Mouse (Mus musculus): ENCODE data around the gene Clpb. TPM values are rescaled to one million over a fixed set of nuclear protein-coding genes. Genes with fewer than 3 reads are reported as not detected.
"Not testable (repeated sequence)": the region's sequence is repeated elsewhere in the genome, so short reads cannot be mapped to it uniquely, and the experiment has no call there.

The Clpb gene
- 49.5 TPM for polyA plus RNA-seq (2021)

DNA sequence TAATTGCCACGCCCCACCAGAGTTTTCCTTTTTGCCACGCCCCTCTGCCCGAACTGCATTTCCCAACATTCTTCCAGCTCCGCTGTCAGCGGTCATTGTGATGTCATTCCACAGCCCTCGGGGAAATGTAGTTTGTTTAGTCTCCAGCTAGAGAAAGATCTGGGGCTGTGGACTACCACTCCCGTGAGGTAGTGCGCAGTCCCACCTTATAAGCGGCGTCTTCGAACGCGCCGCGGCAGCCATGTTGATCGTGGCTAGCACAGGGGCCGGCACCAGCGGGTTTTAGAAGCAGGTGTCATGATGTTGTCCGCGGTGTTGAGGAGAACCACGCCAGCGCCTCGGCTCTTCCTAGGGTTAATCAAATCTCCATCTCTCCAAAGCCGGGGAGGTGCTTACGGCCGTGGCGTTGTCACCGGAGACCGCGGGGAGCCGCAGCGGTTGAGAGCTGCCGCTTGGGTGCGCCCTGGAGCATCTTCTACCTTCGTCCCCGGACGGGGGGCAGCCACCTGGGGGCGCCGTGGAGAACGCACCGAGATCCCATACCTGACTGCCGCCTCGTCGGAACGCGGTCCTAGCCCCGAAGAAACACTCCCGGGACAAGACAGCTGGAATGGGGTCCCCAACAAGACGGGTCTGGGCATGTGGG is at the start of gene Clpb:
Gene Clpb, plus strand, starts transcription at position 120 of the 646 bp plus-strand sequence.
- no peaks in the 10 kb centered on the region for H3K27me3 ChIP-seq
- DNase-seq (ENCODE audit: low read depth, low spot score), result peak; percentile 90
- peak; percentile 88 for ATAC-seq
- ChIA-PET CTCF (interaction anchor here (0.6 to 3.9 kb wide), 8 partner anchors 10 to 227 kb away, joined by 3 to 26 read pairs (median 3); no protein-coding TSS in a partner anchor), POLR2A (no interaction called here)
- TF ChIP-seq CTCF (IDR thresholded peaks at IDR 0.05), result peak; percentile 100
- in situ Hi-C loops (cut with MboI; ENCODE audit: low pct_unique_long_range_greater_than_20kb), result loop anchor here (5.0 to 25.0 kb wide), 4 partner anchors 241 to 749 kb away; partner anchors contain the start of genes Lamtor1 and Tomt

DNA sequence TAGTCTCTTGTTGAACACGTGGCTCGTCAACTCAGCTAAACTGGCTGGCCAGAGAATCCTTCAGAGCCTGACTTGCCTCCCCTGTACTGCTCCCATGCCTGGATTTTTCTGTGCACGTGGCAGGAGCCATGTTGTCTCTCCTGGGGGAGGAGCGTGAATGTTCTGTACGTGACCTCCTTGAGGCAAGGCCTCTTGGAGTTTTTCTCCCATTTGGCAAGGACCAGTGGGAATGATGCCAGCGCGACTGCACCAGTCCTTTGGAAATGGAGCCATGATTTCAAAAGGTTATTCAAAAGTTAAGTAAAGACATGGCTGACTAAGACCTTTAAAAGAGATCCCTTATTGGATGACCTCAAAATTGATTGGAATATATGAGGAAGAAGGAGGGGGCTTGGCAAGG is 48.0 kb upstream of the Clpb start:
- ChIA-PET CTCF (no interaction called here), POLR2A (no interaction called here)
- TF ChIP-seq CTCF (IDR thresholded peaks at IDR 0.05), result no peak
- H3K27me3 ChIP-seq, result no peaks in the 10 kb centered on the region
- DNase-seq (ENCODE audit: low read depth, low spot score) (no peak), ATAC-seq (no peak)
- in situ Hi-C loops (cut with MboI; ENCODE audit: low pct_unique_long_range_greater_than_20kb), result no loop called here

DNA sequence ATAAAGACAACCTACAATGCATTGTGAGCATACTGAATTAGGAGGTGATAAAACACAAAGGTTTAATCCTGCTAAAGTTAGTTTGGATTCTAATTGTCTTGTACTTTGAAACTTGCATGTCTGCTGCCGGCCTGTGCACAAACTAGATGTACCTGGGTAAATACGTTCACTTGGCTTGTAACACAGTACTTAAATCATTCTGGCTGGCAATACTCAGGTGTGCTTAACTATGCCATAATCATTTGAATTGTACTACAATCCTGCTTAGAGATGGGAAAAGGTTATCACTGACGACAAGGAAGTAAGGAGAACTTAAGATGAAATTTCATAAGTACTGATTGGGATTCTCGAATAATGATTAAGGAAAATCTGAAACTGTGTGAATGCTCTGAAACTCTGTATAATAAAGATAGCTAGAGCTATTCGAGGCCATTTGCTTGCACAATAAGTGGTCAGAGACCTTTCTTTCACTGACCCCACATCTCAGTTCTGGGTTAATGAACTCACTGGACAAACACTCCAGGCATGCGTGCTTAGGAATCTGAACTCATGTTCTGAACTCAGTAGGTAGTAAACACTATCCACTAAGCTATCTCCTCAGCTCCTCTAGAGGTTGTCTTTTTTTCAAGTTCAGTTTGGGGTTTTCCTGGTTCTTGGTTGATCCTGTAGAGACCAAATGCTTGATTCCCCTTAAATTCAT is 47.1 kb upstream of the Clpb start:
- H3K27me3 ChIP-seq, result no peaks in the 10 kb centered on the region
- no peak for TF ChIP-seq CTCF (IDR thresholded peaks at IDR 0.05)
- ATAC-seq, result no peak
- POLR2A ChIA-PET, result no interaction called here
- CTCF ChIA-PET, result no interaction called here
- in situ Hi-C loops (cut with MboI; ENCODE audit: low pct_unique_long_range_greater_than_20kb), result no loop called here
- no peak for DNase-seq (ENCODE audit: low read depth, low spot score)

DNA sequence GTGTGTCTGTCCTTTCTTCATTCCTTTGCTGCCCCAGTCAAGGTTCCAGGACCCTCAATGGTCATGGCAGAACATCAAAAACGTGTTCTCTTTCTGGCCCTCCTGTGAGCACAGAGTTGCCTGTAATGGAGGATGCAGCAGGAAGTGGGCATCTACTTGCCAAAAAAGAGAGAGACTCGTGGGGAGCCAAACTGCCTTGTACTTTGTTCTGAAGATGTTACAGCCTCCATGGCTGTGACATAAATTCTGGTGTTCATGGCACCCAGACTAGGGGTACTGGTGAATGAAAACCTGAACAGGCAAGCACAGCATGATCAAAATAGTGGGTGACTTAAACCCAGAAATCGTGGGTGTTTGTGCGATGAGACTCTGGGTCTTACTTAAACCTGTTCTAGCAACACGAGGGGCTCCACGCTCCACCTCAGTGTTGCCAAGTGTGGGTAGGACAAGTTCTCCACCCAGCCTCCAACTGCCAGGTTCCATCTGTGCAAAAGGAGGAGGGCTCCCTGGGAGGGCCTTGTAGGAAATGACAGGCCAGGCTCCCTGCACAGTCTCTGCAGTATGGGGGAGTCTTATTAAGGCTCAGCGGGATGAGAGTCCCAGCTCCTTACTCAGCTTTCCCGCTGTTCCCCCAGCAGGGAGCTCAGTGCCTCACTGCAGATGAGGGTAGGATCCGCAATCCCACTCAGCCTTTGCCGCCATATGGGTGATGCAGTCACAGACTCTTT is 45.8 kb upstream of the Clpb start:
- ATAC-seq, result no peak
- no peaks in the 10 kb centered on the region for H3K27me3 ChIP-seq
- CTCF ChIA-PET, result no interaction called here
- TF ChIP-seq CTCF (IDR thresholded peaks at IDR 0.05), result no peak
- POLR2A ChIA-PET, result no interaction called here
- in situ Hi-C loops (cut with MboI; ENCODE audit: low pct_unique_long_range_greater_than_20kb), result no loop called here
- no peak for DNase-seq (ENCODE audit: low read depth, low spot score)

DNA sequence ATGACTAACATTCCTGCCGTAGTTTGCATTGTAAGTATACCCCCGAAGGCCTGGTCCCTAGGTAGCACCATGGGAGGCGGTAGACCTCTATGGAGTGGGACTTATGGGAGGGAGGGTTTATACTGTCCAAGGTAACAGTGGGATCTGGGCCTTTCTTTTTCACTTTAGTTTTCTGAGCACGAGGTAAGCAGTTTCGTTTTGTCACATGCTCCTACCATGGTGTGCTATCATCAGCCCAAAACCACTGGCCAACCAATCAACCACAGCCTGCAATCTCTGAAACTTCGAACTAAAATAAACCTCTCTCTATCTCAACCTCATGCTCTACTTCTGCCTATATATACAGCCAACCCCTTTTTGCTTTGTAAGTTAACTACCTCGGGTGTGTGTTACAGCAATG is 45.2 kb upstream of the Clpb start:
- ATAC-seq, result no peak
- CTCF ChIA-PET, result no interaction called here
- POLR2A ChIA-PET, result no interaction called here
- no peaks in the 10 kb centered on the region for H3K27me3 ChIP-seq
- in situ Hi-C loops (cut with MboI; ENCODE audit: low pct_unique_long_range_greater_than_20kb), result no loop called here
- TF ChIP-seq CTCF (IDR thresholded peaks at IDR 0.05), result no peak
- DNase-seq (ENCODE audit: low read depth, low spot score), result no peak

DNA sequence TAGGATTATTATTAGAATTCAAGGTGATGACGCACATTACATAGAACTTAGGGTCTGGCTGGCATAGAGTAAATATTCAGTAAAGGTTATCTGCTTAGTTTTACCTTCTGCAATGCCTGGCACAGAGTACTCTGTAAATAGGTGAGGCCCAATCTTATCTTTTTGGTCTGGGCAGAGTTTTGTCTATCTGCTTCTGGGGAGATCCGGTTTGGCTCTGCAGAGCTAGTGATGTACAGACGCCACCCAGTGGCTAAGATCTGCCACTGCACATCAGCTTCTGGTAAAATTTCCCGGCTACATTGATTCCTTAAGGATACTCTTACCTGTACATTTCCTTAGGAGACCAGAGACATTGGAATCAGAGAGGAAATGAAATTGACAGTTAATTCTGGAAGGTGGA is 43.1 kb upstream of the Clpb start:
- POLR2A ChIA-PET, result no interaction called here
- ATAC-seq (no peak), DNase-seq (ENCODE audit: low read depth, low spot score) (no peak)
- in situ Hi-C loops (cut with MboI; ENCODE audit: low pct_unique_long_range_greater_than_20kb), result loop anchor here (10.0 kb wide), 1 partner anchor 176 kb away; no protein-coding TSS in a partner anchor
- CTCF ChIA-PET, result interaction anchor here (1.7 to 1.9 kb wide), 2 partner anchors 11 to 208 kb away, joined by 4 to 6 read pairs; no protein-coding TSS in a partner anchor
- H3K27me3 ChIP-seq, result no peaks in the 10 kb centered on the region
- TF ChIP-seq CTCF (IDR thresholded peaks at IDR 0.05), result peak; percentile 79

DNA sequence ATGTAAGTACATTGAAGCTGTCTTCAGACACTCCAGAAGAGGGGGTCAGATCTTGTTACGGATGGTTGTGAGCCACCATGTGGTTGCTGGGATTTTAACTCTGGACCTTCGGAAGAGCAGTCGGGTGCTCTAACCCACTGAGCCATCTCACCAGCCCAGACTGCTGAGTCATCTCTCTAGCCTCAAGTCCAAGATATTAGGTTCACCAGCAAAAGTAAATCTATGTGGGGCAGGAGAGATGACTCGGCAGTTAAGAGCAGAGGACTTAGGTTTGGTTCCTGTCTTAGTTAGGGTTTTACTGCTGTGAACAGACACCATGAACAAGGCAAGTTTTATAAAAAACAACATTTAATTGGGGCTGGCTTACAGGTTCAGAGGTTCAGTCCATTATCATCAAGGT is 41.6 kb upstream of the Clpb start:
- POLR2A ChIA-PET; DNase-seq (ENCODE audit: low read depth, low spot score); H3K27me3 ChIP-seq; ATAC-seq: not testable (repeated sequence)
- in situ Hi-C loops (cut with MboI; ENCODE audit: low pct_unique_long_range_greater_than_20kb), result loop anchor here (10.0 kb wide), 1 partner anchor 177 kb away; no protein-coding TSS in a partner anchor
- CTCF ChIA-PET, result interaction anchor here (1.9 kb wide), 1 partner anchor 209 kb away, joined by 6 read pairs; no protein-coding TSS in a partner anchor

DNA sequence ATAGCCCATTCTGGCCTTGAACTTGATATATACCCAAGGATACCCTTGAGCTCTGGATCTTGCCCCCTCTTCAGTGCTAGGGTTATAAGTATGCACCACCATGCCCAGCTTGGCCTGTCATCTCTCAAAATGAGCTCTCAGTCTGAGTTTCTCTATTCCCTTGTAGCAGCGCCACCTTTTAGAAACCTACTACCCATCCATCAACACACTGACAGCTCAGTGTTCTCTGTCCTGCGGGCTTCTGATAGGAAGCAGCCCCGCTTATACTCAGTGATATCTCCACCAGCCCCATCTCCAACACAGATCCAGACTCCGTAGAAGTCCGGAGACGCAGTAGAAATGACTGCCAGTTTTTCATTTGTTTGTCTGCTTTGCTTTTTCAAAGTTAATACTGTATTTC is 39.1 kb upstream of the Clpb start:
- ChIA-PET POLR2A (no interaction called here), CTCF (interaction anchor here (0.8 kb wide), 1 partner anchor 32 kb away, joined by 3 read pairs; no protein-coding TSS in a partner anchor)
- in situ Hi-C loops (cut with MboI; ENCODE audit: low pct_unique_long_range_greater_than_20kb), result loop anchor here (10.0 kb wide), 1 partner anchor 179 kb away; no protein-coding TSS in a partner anchor
- no peaks in the 10 kb centered on the region for H3K27me3 ChIP-seq
- ATAC-seq, result no peak
- no peak for TF ChIP-seq CTCF (IDR thresholded peaks at IDR 0.05)
- DNase-seq (ENCODE audit: low read depth, low spot score), result no peak

DNA sequence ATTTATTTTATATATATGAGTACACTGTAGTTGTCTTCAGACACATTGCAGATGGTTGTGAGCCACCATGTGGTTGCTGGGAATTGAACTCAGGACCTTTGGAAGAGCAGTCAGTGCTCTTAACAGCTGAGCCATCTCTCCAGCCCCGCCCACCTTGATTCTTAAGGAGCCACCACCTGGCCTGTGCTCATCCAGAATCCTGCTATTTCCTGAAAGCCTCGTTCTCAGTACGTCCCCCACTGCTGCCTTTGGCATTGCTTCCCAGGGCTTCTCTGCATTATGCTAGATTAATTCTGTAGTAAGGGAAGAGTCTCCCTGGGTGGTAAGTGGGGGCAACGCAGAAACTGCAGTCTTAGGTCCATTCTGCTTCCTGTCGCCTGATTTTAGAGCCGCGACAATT is 36.3 kb upstream of the Clpb start:
- H3K27me3 ChIP-seq; POLR2A ChIA-PET; CTCF ChIA-PET; ATAC-seq; DNase-seq (ENCODE audit: low read depth, low spot score): not testable (repeated sequence)
- in situ Hi-C loops (cut with MboI; ENCODE audit: low pct_unique_long_range_greater_than_20kb), result loop anchor here (10.0 kb wide), 1 partner anchor 182 kb away; no protein-coding TSS in a partner anchor

DNA sequence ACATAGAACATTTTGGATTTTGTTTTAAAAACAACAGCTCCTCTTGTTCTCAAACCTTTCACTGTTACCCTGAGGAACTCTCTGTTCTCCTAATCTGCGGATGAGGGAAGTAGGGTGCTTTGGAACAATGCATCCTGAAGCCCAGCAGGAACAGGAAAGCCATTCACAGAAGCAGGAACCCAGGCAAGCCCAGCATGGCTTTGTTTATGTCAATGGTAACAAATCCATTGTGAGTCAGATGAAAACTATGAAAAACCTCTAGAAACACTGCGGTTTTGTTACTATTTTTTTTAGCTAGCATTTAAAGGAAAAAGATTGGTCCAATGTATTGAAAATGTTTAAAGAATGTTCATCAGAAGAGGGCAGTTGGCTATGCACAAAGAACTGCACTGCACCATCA is 35.0 kb upstream of the Clpb start:
- in situ Hi-C loops (cut with MboI; ENCODE audit: low pct_unique_long_range_greater_than_20kb), result loop anchor here (10.0 kb wide), 1 partner anchor 184 kb away; no protein-coding TSS in a partner anchor

More for the DNA sequence above, 35.0 kb upstream of the Clpb start:
- no peaks in the 10 kb centered on the region for H3K27me3 ChIP-seq
- TF ChIP-seq CTCF (IDR thresholded peaks at IDR 0.05), result no peak
- CTCF ChIA-PET, result no interaction called here
- ATAC-seq, result no peak
- DNase-seq (ENCODE audit: low read depth, low spot score), result no peak
- POLR2A ChIA-PET, result interaction anchor here (0.5 kb wide), 1 partner anchor 83 kb away, joined by 3 read pairs; no protein-coding TSS in a partner anchor

All from Patski (cell line).